Mouse (Mus musculus) ES-E14 (cell line): ENCODE measurements around the gene Pkp3. TPM values are rescaled to one million over a fixed set of nuclear protein-coding genes. Genes with fewer than 3 reads are reported as not detected.
A peak's percentile ranks its signal among the peaks of the same experiment; 100 is the strongest.
"Not testable (repeated sequence)": the region's sequence is repeated elsewhere in the genome, so short reads cannot be mapped to it uniquely, and the experiment has no call there.

Experiments used
- DNase-seq: peaks from one replicate; pipeline ENCODE4 v3.0.0-alpha.2; 2013; ENCODE audit warnings: low read depth, low spot score
- H3K27ac ChIP-seq: 2 replicates; pipeline ENCODE4 v1.5.1; 2012; ENCODE audit warnings: low read depth, mild to moderate bottlenecking, low read length, moderate library complexity, mixed read lengths; ENCODE audit not compliant: poor library complexity, insufficient read depth, severe bottlenecking
- H3K36me3 ChIP-seq: 2 replicates; pipeline ENCODE4 v1.6.1; 2012; ENCODE audit warnings: mild to moderate bottlenecking, low read length, moderate library complexity, mixed read lengths; ENCODE audit not compliant: control insufficient read depth, poor library complexity, insufficient read depth, severe bottlenecking
- H3K4me1 ChIP-seq, 2 experiments: fragments of 150-350 bp in 1 of 2; sonication (generic) in 1 of 2; 2 replicates each; pipeline ENCODE4 v1.6.1; 2012; ENCODE audit warnings: low read length in 2 of 2, mild to moderate bottlenecking in 1 of 2, mixed read lengths in 1 of 2; ENCODE audit not compliant: control insufficient read depth in 2 of 2, insufficient read depth in 2 of 2, poor library complexity in 1 of 2
- H3K4me3 ChIP-seq, 2 experiments: fragments of 150-350 bp in 1 of 2; sonication (generic) in 1 of 2; 2 replicates each; pipeline ENCODE4 v1.5.1; 2012; ENCODE audit warnings: low read length in 2 of 2, low read depth in 1 of 2, mild to moderate bottlenecking in 1 of 2, mixed read lengths in 1 of 2; ENCODE audit not compliant: insufficient read depth in 1 of 2, poor library complexity in 1 of 2, severe bottlenecking in 1 of 2
- H3K9ac ChIP-seq: 2 replicates; pipeline ENCODE4 v1.6.1; 2012; ENCODE audit warnings: low read depth, mild to moderate bottlenecking, low read length, mixed read lengths; ENCODE audit not compliant: poor library complexity, insufficient read depth, severe bottlenecking
- H3K9me3 ChIP-seq: fragments of 150-350 bp; sonication (generic); 2 replicates; pipeline ENCODE4 v1.6.1; 2012; ENCODE audit warnings: low read depth, mild to moderate bottlenecking, low read length; ENCODE audit not compliant: control insufficient read depth, insufficient read depth
- CHD2 ChIP-seq: IDR thresholded peaks from 2 replicates; pipeline ENCODE4 v1.6.1; 2014; ENCODE audit warnings: mild to moderate bottlenecking, low read depth, low read length, inconsistent platforms
- HCFC1 ChIP-seq: IDR thresholded peaks from 2 replicates; pipeline ENCODE4 v1.6.1; 2012; ENCODE audit warnings: low read length, inconsistent platforms, borderline replicate concordance; ENCODE audit not compliant: insufficient read depth
- MAFK ChIP-seq: IDR thresholded peaks from 2 replicates; pipeline ENCODE4 v1.6.1; 2014; ENCODE audit warnings: mild to moderate bottlenecking, low read depth, low read length, inconsistent platforms; ENCODE audit not compliant: insufficient read depth
- ZC3H11A ChIP-seq: IDR thresholded peaks from 2 replicates; pipeline ENCODE4 v1.6.1; 2012; ENCODE audit warnings: low read depth, mild to moderate bottlenecking, inconsistent platforms, low read length, borderline replicate concordance
- ZNF384 ChIP-seq: IDR thresholded peaks from 2 replicates; pipeline ENCODE4 v1.6.1; 2012; ENCODE audit warnings: low read depth, low read length, inconsistent platforms
- in situ Hi-C, 2 experiments: fragments of 600-800 bp; cut with MboI; formaldehyde crosslinking; loops; one replicate each; pipeline ENCODE4 v1.15.1; 2025; ENCODE audit warnings: low sequenced_read_pairs in 2 of 2, inconsistent platforms in 1 of 2; ENCODE audit not compliant: unreplicated experiment in 2 of 2
- total RNA-seq: library from RNA; depleted of rRNA; stranded (reverse); fragments of 300-350 nt; gene quantifications from 2 replicates; pipeline ENCODE4 v1.2.3, GENCODE M21; 2012; rRNA removed

Pkp3 gene
- 8.0 and 12.2 TPM in 2 replicates for total RNA-seq

- no peak within 1 kb of the TSS for H3K27ac ChIP-seq
- peaks cover 0 to 27% of the 10 kb centered on the region in 2 experiments; a peak in 1 of 4 replicates for H3K4me1 ChIP-seq
- no peak for DNase-seq
- no peaks in the 10 kb centered on the region for H3K9me3 ChIP-seq
- no peaks in the 10 kb centered on the region for H3K36me3 ChIP-seq
- no peak within 1 kb of the TSS for H3K9ac ChIP-seq
- H3K4me3 ChIP-seq = peak within 1 kb of the TSS; percentile 19 to 23; a peak in 3 of 4 replicates
- in situ Hi-C loops = no loop called here
- TF ChIP-seq MAFK (no peak), ZC3H11A (no peak), HCFC1 (no peak), CHD2 (no peak), ZNF384 (no peak)
These were observed at the start of gene Pkp3 for GRCm38 (mm10) chr7:141077841-141078240. Gene Pkp3 (plus strand): TSS chr7:141078218.

GRCm38 (mm10) chr7:141028831-141029230 is 49.2 kb upstream of the Pkp3 start, which contains the start of gene Gm17387:
Gene Gm17387 (plus strand): TSS chr7:141029131.
- H3K9ac ChIP-seq = no peak within 1 kb of the TSS
- peaks cover 6 to 18% of the 10 kb centered on the region in 2 experiments; a peak in 2 of 4 replicates for H3K4me1 ChIP-seq
- in situ Hi-C loops = no loop called here
- DNase-seq = no peak
- no peak within 1 kb of the TSS for H3K4me3 ChIP-seq
- no peak within 1 kb of the TSS for H3K27ac ChIP-seq
- TF ChIP-seq HCFC1 (no peak), MAFK (no peak), ZNF384 (no peak), ZC3H11A (no peak), CHD2 (no peak)
- no peaks in the 10 kb centered on the region for H3K9me3 ChIP-seq
- no peaks in the 10 kb centered on the region for H3K36me3 ChIP-seq

- Histone ChIP-seq H3K9me3 (no peaks in the 10 kb centered on the region), H3K4me3 (no peak overlapping the region), H3K4me1 (peaks cover 6 to 20% of the 10 kb centered on the region in 2 experiments; a peak in 2 of 4 replicates), H3K9ac (no peak overlapping the region), H3K36me3 (no peaks in the 10 kb centered on the region), H3K27ac (no peak overlapping the region)
- in situ Hi-C loops = no loop called here
- DNase-seq = no peak
- TF ChIP-seq ZNF384 (no peak), HCFC1 (no peak), MAFK (no peak)
These were observed 47.6 kb upstream of the Pkp3 start for GRCm38 (mm10) chr7:141030390-141030789.

GRCm38 (mm10) chr7:141032458-141033167 is 45.4 kb upstream of the Pkp3 start:
- Histone ChIP-seq H3K27ac (no peak overlapping the region), H3K9me3 (no peaks in the 10 kb centered on the region), H3K9ac (no peak overlapping the region), H3K4me3 (no peak overlapping the region), H3K36me3 (no peaks in the 10 kb centered on the region), H3K4me1 (peaks cover 4 to 16% of the 10 kb centered on the region in 2 experiments; a peak in 2 of 4 replicates)
- DNase-seq = no peak
- no peak for TF ChIP-seq ZNF384
- TF ChIP-seq HCFC1 = no peak
- no peak for TF ChIP-seq CHD2
- no peak for TF ChIP-seq MAFK
- no peak for TF ChIP-seq ZC3H11A
- in situ Hi-C loops = no loop called here

GRCm38 (mm10) chr7:141036624-141037023 is 41.4 kb upstream of the Pkp3 start:
- H3K27ac ChIP-seq, in situ Hi-C loops, H3K36me3 ChIP-seq: not testable (repeated sequence)

More at GRCm38 (mm10) chr7:141036624-141037023, 41.4 kb upstream of the Pkp3 start:
- not testable (repeated sequence) for DNase-seq, H3K9me3 ChIP-seq, H3K4me3 ChIP-seq, H3K9ac ChIP-seq
- peaks cover 3 to 20% of the 10 kb centered on the region in 2 experiments; a peak in 3 of 4 replicates for H3K4me1 ChIP-seq
